Mouse (Mus musculus) cerebellum, adult 2 months (tissue): ENCODE measurements around the gene Gm29427. TPM values are rescaled to one million over a fixed set of nuclear protein-coding genes. Genes with fewer than 3 reads are reported as not detected.

Experiments
- DNase-seq, 2 experiments: peaks; one replicate each; pipeline ENCODE4 v3.0.0; 2021
- H3K27ac ChIP-seq: fragments of 200-500 bp; 2 replicates; pipeline ENCODE4 v1.5.1; 2012; ENCODE audit warnings: low read length, control low read depth, inconsistent platforms; ENCODE audit not compliant: insufficient read depth
- H3K27me3 ChIP-seq: fragments of 200-500 bp; 2 replicates; pipeline ENCODE4 v1.6.1; 2012; ENCODE audit warnings: inconsistent platforms, mild to moderate bottlenecking, low read length, moderate library complexity; ENCODE audit not compliant: control insufficient read depth, insufficient read depth
- H3K4me1 ChIP-seq: fragments of 200-500 bp; 2 replicates; pipeline ENCODE4 v1.6.1; 2011; ENCODE audit warnings: low read length; ENCODE audit not compliant: control insufficient read depth, insufficient read depth
- H3K4me3 ChIP-seq: fragments of 200-500 bp; replicated peaks from 2 replicates; pipeline ENCODE3; 2011; ENCODE audit warnings: mild to moderate bottlenecking, low read depth, low read length, control low read depth; ENCODE audit not compliant: insufficient read depth
- CTCF ChIP-seq: fragments of 200-500 bp; IDR thresholded peaks from 2 replicates; pipeline ENCODE4 v1.5.1; 2011; ENCODE audit warnings: low read depth, mild to moderate bottlenecking, control low read depth, low read length, moderate library complexity, borderline replicate concordance; ENCODE audit not compliant: insufficient read depth
- POLR2A ChIP-seq: fragments of 200-500 bp; IDR thresholded peaks from 2 replicates; pipeline ENCODE4 v1.6.1; 2011; ENCODE audit warnings: low read length, control low read depth, borderline replicate concordance; ENCODE audit not compliant: insufficient read depth
- WGBS: fragments of 180-500 bp; shearing (Covaris S2); methylation state at CpG from one replicate; pipeline ENCODE4 v1.1.7; 2018; 5-methylcytosine and 5-hydroxymethylcytosine counted together
- polyA plus RNA-seq: library from polyadenylated mRNA; depleted of rRNA; stranded (reverse); fragments of >200 nt; gene quantifications from 2 replicates; pipeline ENCODE4 v1.2.3, GENCODE M21; 2012

Gene Gm29427
- polyA plus RNA-seq, 1 experiment: not detected

GRCm38 (mm10) chr1:130728708-130729107, 13.1 kb upstream of the Gm29427 start:
- TF ChIP-seq POLR2A (no peak), CTCF (no peak)
- Histone ChIP-seq H3K27me3 (no peaks in the 10 kb centered on the region), H3K4me3 (no peak overlapping the region), H3K27ac (no peak overlapping the region), H3K4me1 (no peaks in the 10 kb centered on the region; the same call in 1 of the 2 replicates)
- no peak for DNase-seq
- 53% methylated on average over 3 of the region's 3 CpGs for WGBS

GRCm38 (mm10) chr1:130728070-130728469, 12.5 kb upstream of the Gm29427 start:
- TF ChIP-seq CTCF: no peak
- TF ChIP-seq POLR2A: no peak

GRCm38 (mm10) chr1:130726396-130726795, 10.8 kb upstream of the Gm29427 start:
- H3K4me1 ChIP-seq: no peaks in the 10 kb centered on the region; the same call in 1 of the 2 replicates
- WGBS: 62% methylated on average over 2 of the region's 2 CpGs
- H3K27ac ChIP-seq: no peak overlapping the region
- TF ChIP-seq POLR2A (no peak), CTCF (no peak)
- DNase-seq: no peak
- H3K27me3 ChIP-seq: no peaks in the 10 kb centered on the region
- H3K4me3 ChIP-seq: no peak overlapping the region

More at GRCm38 (mm10) chr1:130728070-130728469, 12.5 kb upstream of the Gm29427 start:
- WGBS: 79% methylated on average over 1 of the region's 1 CpGs
- no peak for DNase-seq
- no peaks in the 10 kb centered on the region; the same call in 1 of the 2 replicates for H3K4me1 ChIP-seq
- H3K27ac ChIP-seq: no peak overlapping the region
- no peak overlapping the region for H3K4me3 ChIP-seq
- no peaks in the 10 kb centered on the region for H3K27me3 ChIP-seq

- no peaks in the 10 kb centered on the region; the same call in 1 of the 2 replicates for H3K4me1 ChIP-seq
- H3K27me3 ChIP-seq: no peaks in the 10 kb centered on the region
- no peak overlapping the region for H3K27ac ChIP-seq
- WGBS: 82% methylated on average over 5 of the region's 5 CpGs
- TF ChIP-seq POLR2A (no peak), CTCF (no peak)
- H3K4me3 ChIP-seq: no peak overlapping the region
- no peak for DNase-seq
Measured at GRCm38 (mm10) chr1:130724206-130724605, 8.6 kb upstream of the Gm29427 start.

GRCm38 (mm10) chr1:130717291-130717871, 1.8 kb upstream of the Gm29427 start, which contains the start of gene Yod1:
Gene Yod1, plus strand, starts transcription at chr1:130717327.
- DNase-seq: peak; percentile 90 to 93
- WGBS: under 1% methylated on average over 54 of the region's 54 CpGs
- Histone ChIP-seq H3K4me3 (peak within 1 kb of the TSS; percentile 94), H3K4me1 (peaks cover 5% of the 10 kb centered on the region; the same call in 1 of the 2 replicates), H3K27me3 (no peaks in the 10 kb centered on the region), H3K27ac (peak within 1 kb of the TSS; percentile 96)
- no peak for TF ChIP-seq CTCF
- TF ChIP-seq POLR2A: peak; percentile 57; the same call in 1 of the 2 replicates

GRCm38 (mm10) chr1:130716513-130717290, 1.1 kb upstream of the Gm29427 start:
- Histone ChIP-seq H3K27me3 (no peaks in the 10 kb centered on the region), H3K4me3 (peak overlapping the region; percentile 94), H3K27ac (peak overlapping the region; percentile 84), H3K4me1 (peaks cover 5% of the 10 kb centered on the region; the same call in 1 of the 2 replicates)
- WGBS: under 1% methylated on average over 42 of the region's 42 CpGs
- TF ChIP-seq POLR2A (no peak), CTCF (no peak)
- peak in 1 of 2 experiments; percentile 72 for DNase-seq

- Histone ChIP-seq H3K27ac (peak overlapping the region; percentile 84), H3K27me3 (no peaks in the 10 kb centered on the region), H3K4me1 (peaks cover 5% of the 10 kb centered on the region; the same call in 1 of the 2 replicates), H3K4me3 (peak overlapping the region; percentile 94)
- TF ChIP-seq POLR2A (no peak), CTCF (no peak)
- 0% methylated on average over 3 of the region's 3 CpGs for WGBS
- no peak for DNase-seq
Measured at GRCm38 (mm10) chr1:130716218-130716512, 566 bp upstream of the Gm29427 start.
